Mouse (Mus musculus) MEL (cell line): ENCODE measurements around the gene Gm35549. TPM values are rescaled to one million over a fixed set of nuclear protein-coding genes. Genes with fewer than 3 reads are reported as not detected.

ENCODE experiments used
- polyA plus RNA-seq, 2 experiments: library from polyadenylated mRNA; stranded (reverse) in 1 of 2; unstranded in 1 of 2; fragments of >175 nt in 1 of 2; fragments of >200 nt in 1 of 2; gene quantifications; 2 replicates each; pipeline versions ENCODE4 v1.2.1 to v1.2.4; 2012; ENCODE audit warnings: low replicate concordance in 2 of 2, low read depth in 1 of 2; ENCODE audit not compliant: insufficient read length in 2 of 2, insufficient read depth in 1 of 2, missing spikeins in 1 of 2
- total RNA-seq: library from RNA; depleted of rRNA; stranded (reverse); fragments of 300-350 nt; gene quantifications from 2 replicates; pipeline ENCODE4 v1.2.3, GENCODE M21; 2012; rRNA removed

Gene Gm35549
- total and polyA plus RNA-seq, 3 experiments: 0.31 TPM; not detected in 2

Other genes with a start within 250 kb of the Gm35549 start
- not detected in 2 replicates for gene Topaz1, start 96.7 kb downstream of the Gm35549 start, total RNA-seq
- not detected for gene Topaz1, start 96.7 kb downstream of the Gm35549 start, polyA plus RNA-seq
- gene Tcaim, start 38.5 kb downstream of the Gm35549 start, total RNA-seq: 2.7 and 4.0 TPM in 2 replicates
- gene Tcaim, start 38.5 kb downstream of the Gm35549 start, polyA plus RNA-seq: 1 to 10 TPM in 1 of 2 experiments, not detected in 1; 3.6 TPM
- 50.9 and 61.5 TPM in 2 replicates for gene Zfp445, start 22.0 kb upstream of the Gm35549 start, total RNA-seq
- gene Zfp445, start 22.0 kb upstream of the Gm35549 start, polyA plus RNA-seq: 10 to 100 TPM; 25.4 to 45.5 TPM
- 1.3 TPM in 2 replicates for gene Zkscan7, start 41.6 kb upstream of the Gm35549 start, total RNA-seq
- gene Zkscan7, start 41.6 kb upstream of the Gm35549 start, polyA plus RNA-seq: under 1 TPM in 1 of 2 experiments, not detected in 1; 0.85 TPM
- gene Zfp105, start 79.0 kb upstream of the Gm35549 start, total RNA-seq: not detected in 2 replicates
- gene Zfp105, start 79.0 kb upstream of the Gm35549 start, polyA plus RNA-seq: not detected
- gene 1110059G10Rik, start 107.0 kb upstream of the Gm35549 start, total RNA-seq: 7.5 and 8.7 TPM in 2 replicates
- gene 1110059G10Rik, start 107.0 kb upstream of the Gm35549 start, polyA plus RNA-seq: 10 to 100 TPM in 1 of 2 experiments, not detected in 1; 20.9 TPM
- gene Kif15, start 107.0 kb upstream of the Gm35549 start, total RNA-seq: 48.0 and 54.4 TPM in 2 replicates
- 10 to 100 TPM in 1 of 2 experiments, not detected in 1; 81.7 TPM for gene Kif15, start 107.0 kb upstream of the Gm35549 start, polyA plus RNA-seq
- 11.5 and 14.6 TPM in 2 replicates for gene Tmem42, start 177.3 kb upstream of the Gm35549 start, total RNA-seq
- 10 to 100 TPM in 1 of 2 experiments, not detected in 1; 15.0 TPM for gene Tmem42, start 177.3 kb upstream of the Gm35549 start, polyA plus RNA-seq
- gene Tgm4, start 190.7 kb upstream of the Gm35549 start, total RNA-seq: 0.65 and 0.96 TPM in 2 replicates
- under 1 TPM in 1 of 2 experiments, not detected in 1; 0.42 TPM for gene Tgm4, start 190.7 kb upstream of the Gm35549 start, polyA plus RNA-seq